Mouse (Mus musculus) lung, adult 2 months (tissue): ENCODE results near the gene Dydc2. TPM values are rescaled to one million over a fixed set of nuclear protein-coding genes. Genes with fewer than 3 reads are reported as not detected.

ENCODE experiments used
- DNase-seq: peaks from one replicate; pipeline ENCODE4 v3.0.0; 2022
- H3K4me1 ChIP-seq: fragments of 200-500 bp; 2 replicates; pipeline ENCODE4 v1.6.1; 2011; ENCODE audit warnings: low read length; ENCODE audit not compliant: control insufficient read depth, insufficient read depth
- H3K4me3 ChIP-seq: fragments of 200-500 bp; replicated peaks from 2 replicates; pipeline ENCODE3; 2011; ENCODE audit warnings: low read depth, mild to moderate bottlenecking, control low read depth, low read length; ENCODE audit errors: extremely low read depth
- CTCF ChIP-seq: fragments of 200-500 bp; IDR thresholded peaks from 2 replicates; pipeline ENCODE4 v1.5.1; 2011; ENCODE audit warnings: mild to moderate bottlenecking, low read length, control low read depth; ENCODE audit not compliant: insufficient read depth
- POLR2A ChIP-seq: fragments of 200-500 bp; IDR thresholded peaks from 2 replicates; pipeline ENCODE4 v1.6.1; 2011; ENCODE audit warnings: low read depth, mild to moderate bottlenecking, control low read depth, low read length, borderline replicate concordance; ENCODE audit errors: extremely low read depth
- WGBS: fragments of 180-500 bp; shearing (Covaris S2); methylation state at CpG from one replicate; pipeline ENCODE4 v1.1.7; 2018; 5-methylcytosine and 5-hydroxymethylcytosine counted together
- polyA plus RNA-seq: library from polyadenylated mRNA; depleted of rRNA; stranded (reverse); fragments of >200 nt; gene quantifications from 2 replicates; pipeline ENCODE4 v1.2.3, GENCODE M21; 2012; rRNA removed

The Dydc2 gene
- polyA plus RNA-seq, 1 experiment = 0.15 TPM

- DNase-seq = no peak
- Histone ChIP-seq H3K4me1 (no peaks in the 10 kb centered on the region), H3K4me3 (no peak overlapping the region)
- no peak for TF ChIP-seq POLR2A
- TF ChIP-seq CTCF = no peak
- WGBS = 60% methylated on average over 22 of the region's 22 CpGs
Observed at GRCm38 (mm10) chr14:41004201-41005141, 64.5 kb downstream of the Dydc2 start.

GRCm38 (mm10) chr14:41001576-41001975 is 67.4 kb downstream of the Dydc2 start:
- no peak for DNase-seq
- Histone ChIP-seq H3K4me1 (no peaks in the 10 kb centered on the region), H3K4me3 (no peak overlapping the region)
- no peak for TF ChIP-seq POLR2A
- TF ChIP-seq CTCF = no peak
- WGBS = 91% methylated on average over 5 of the region's 5 CpGs

GRCm38 (mm10) chr14:41000801-41001200 is 68.2 kb downstream of the Dydc2 start:
- TF ChIP-seq CTCF = no peak
- no peak for TF ChIP-seq POLR2A
- Histone ChIP-seq H3K4me3 (no peak overlapping the region), H3K4me1 (no peaks in the 10 kb centered on the region)
- DNase-seq = no peak
- 86% methylated on average over 4 of the region's 4 CpGs for WGBS

GRCm38 (mm10) chr14:40999904-41000645 is 68.9 kb downstream of the Dydc2 start:
- 82% methylated on average over 7 of the region's 7 CpGs for WGBS
- no peak overlapping the region for H3K4me3 ChIP-seq
- no peak for TF ChIP-seq POLR2A
- TF ChIP-seq CTCF = no peak
- no peak for DNase-seq
- H3K4me1 ChIP-seq = no peaks in the 10 kb centered on the region

Other genes with a start within 250 kb of the Dydc2 start
- gene Sh2d4b, start 175.9 kb downstream of the Dydc2 start, polyA plus RNA-seq = 0.41 and 0.54 TPM in 2 replicates
- 82.2 and 94.2 TPM in 2 replicates for gene Tspan14, start 102.4 kb downstream of the Dydc2 start, polyA plus RNA-seq
- gene Fam213a, start 55.4 kb downstream of the Dydc2 start, polyA plus RNA-seq = 12.6 and 12.8 TPM in 2 replicates
- gene Dydc1, start 3.7 kb upstream of the Dydc2 start, polyA plus RNA-seq = 0.16 and 0.19 TPM in 2 replicates
- gene Mat1a, start 35.8 kb upstream of the Dydc2 start, polyA plus RNA-seq = 3.5 and 6.0 TPM in 2 replicates
- gene Sftpa1, start 62.6 kb upstream of the Dydc2 start, polyA plus RNA-seq = 1,111 and 1,268 TPM in 2 replicates
- gene Mbl1, start 82.2 kb upstream of the Dydc2 start, polyA plus RNA-seq = 0.66 and 0.67 TPM in 2 replicates
- 235 and 279 TPM in 2 replicates for gene Sftpd, start 115.9 kb upstream of the Dydc2 start, polyA plus RNA-seq
- gene Gm2832, start 209.6 kb upstream of the Dydc2 start, polyA plus RNA-seq = not detected in 2 replicates